11 mouse cellular contexts compared by ENCODE assay signal in genomic region chr1:157007891-157008730, GRCm38 (mm10).
A peak's percentile ranks its signal among the peaks of the same experiment; 100 is the strongest.
DNase-seq lines count a peak whose midpoint lies in the region; ATAC-seq and TF ChIP-seq lines count a peak whose summit lies in the region.
"Had no signal": no experiment of that assay in that cellular context is flagged by ENCODE, and none has a peak within 500 bp of the region (broad histone marks: within the 10 kb centered on the region; RNA-seq: fewer than 3 reads in every experiment).

No protein-coding gene starts in this region.

- intact Hi-C loops in left cerebral cortex, postnatal 14 days (cut with DNase I) = no loop called here

- no peaks in the 10 kb centered on the region for H3K36me3 ChIP-seq in lung, embryonic 14.5 days (ENCODE audit: insufficient read depth)
- H3K36me3 ChIP-seq in liver, embryonic 16.5 days (ENCODE audit: control insufficient read depth, insufficient read depth) = no peaks in the 10 kb centered on the region

- H3K9me3 ChIP-seq in lung, embryonic 14.5 days (ENCODE audit: low read depth, low read length) = no peaks in the 10 kb centered on the region
- H3K9me3 ChIP-seq in liver, embryonic 16.5 days (replicated peaks; ENCODE audit: control insufficient read depth, low read length) = no peaks in the 10 kb centered on the region

- ATAC-seq in lung, embryonic 14.5 days (ENCODE audit: insufficient read depth) = peak; percentile 94
- no peak for ATAC-seq in liver, embryonic 16.5 days (ENCODE audit: low read depth)

- peak; percentile 89 for DNase-seq in lung, embryonic 14.5 days
- DNase-seq in lung, adult 2 months = no peak
- peak; percentile 59 for DNase-seq in heart, postnatal 4 days
- peak; percentile 61 for DNase-seq in testis, postnatal 14 days (ENCODE audit: low spot score)
- DNase-seq in thymus, postnatal 36 days = no peak
- no peak for DNase-seq in left cerebral cortex, postnatal 14 days (ENCODE audit: low spot score in 2 of 2)
- DNase-seq in frontal cortex, postnatal 25 days (ENCODE audit: low spot score in 2 of 2) = no peak
- DNase-seq: cerebellum, adult 9-11 months; right cerebral cortex, postnatal 14 days had no signal

- H3K4me1 ChIP-seq in lung, embryonic 14.5 days (ENCODE audit: insufficient read depth) = peaks cover 3% of the 10 kb centered on the region; the same call in 1 of the 2 replicates
- no peaks in the 10 kb centered on the region for H3K4me1 ChIP-seq in lung, adult 2 months (ENCODE audit: control insufficient read depth, insufficient read depth, low read length)
- H3K4me1 ChIP-seq in liver, embryonic 16.5 days (ENCODE audit: control insufficient read depth, low read depth, low read length) = no peaks in the 10 kb centered on the region

- H3K4me3 ChIP-seq in lung, embryonic 14.5 days (ENCODE audit: low read depth, low read length) = no peak overlapping the region
- H3K4me3 ChIP-seq in lung, adult 2 months (replicated peaks; ENCODE audit: extremely low read depth, low read depth, low read length) = no peak overlapping the region
- no peak overlapping the region for H3K4me3 ChIP-seq in liver, embryonic 16.5 days (ENCODE audit: low read depth, low read length)

- no peak for TF ChIP-seq POLR2A in lung, adult 2 months (IDR thresholded peaks at IDR 0.05; ENCODE audit: borderline replicate concordance, extremely low read depth, low read depth, low read length)

- no peak overlapping the region for H3K9ac ChIP-seq in lung, embryonic 14.5 days
- H3K9ac ChIP-seq in liver, embryonic 16.5 days (ENCODE audit: low read depth, low read length) = no peak overlapping the region

- no peak overlapping the region for H3K4me2 ChIP-seq in lung, embryonic 14.5 days
- H3K4me2 ChIP-seq in liver, embryonic 16.5 days (ENCODE audit: low read depth, low read length) = no peak overlapping the region

- H3K27ac ChIP-seq in lung, embryonic 14.5 days (ENCODE audit: low read depth) = peak overlapping the region; percentile 80
- H3K27ac ChIP-seq in liver, embryonic 16.5 days (ENCODE audit: low read length) = peak overlapping the region; percentile 36; the same call in 1 of the 2 replicates

- no peaks in the 10 kb centered on the region for H3K27me3 ChIP-seq in lung, embryonic 14.5 days (ENCODE audit: insufficient read depth, low read length)
- H3K27me3 ChIP-seq in liver, embryonic 16.5 days (ENCODE audit: control insufficient read depth, insufficient read depth, low read depth, low read length) = no peaks in the 10 kb centered on the region
- H3K27me3 ChIP-seq: CH12.LX had no signal

- TF ChIP-seq CTCF in lung, embryonic 14.5 days (IDR thresholded peaks at IDR 0.05; ENCODE audit: low read depth) = no peak
- no peak for TF ChIP-seq CTCF in lung, adult 2 months (IDR thresholded peaks at IDR 0.05; ENCODE audit: insufficient read depth, low read length)

- WGBS in lung, embryonic 14.5 days = 48% methylated on average over 4 of the region's 4 CpGs
- 63% methylated on average over 4 of the region's 4 CpGs for WGBS in lung, adult 2 months
- 43% methylated on average over 4 of the region's 4 CpGs for WGBS in liver, embryonic 16.5 days (ENCODE audit: insufficient replicate concordance)

Comparison
In these comparisons a context has a peak if more than half of its experiments do, and no peak if none do; other contexts are left out.
1. DNase-seq: peak in lung, embryonic 14.5 days (single experiment), heart, postnatal 4 days (single experiment) and testis, postnatal 14 days (single experiment); none in lung, adult 2 months (single experiment), thymus, postnatal 36 days (0 of 2), left cerebral cortex, postnatal 14 days (0 of 2) and frontal cortex, postnatal 25 days (0 of 2).